Comparison of ENCODE assay signal across 8 mouse cellular contexts in genomic region chr12:85598611-85599477, GRCm38 (mm10). TPM values are rescaled to one million over a fixed set of nuclear protein-coding genes. Genes with fewer than 3 reads are reported as not detected.
DNase-seq lines count a peak whose midpoint lies in the region; ATAC-seq lines count a peak whose summit lies in the region.

Gene Jdp2, plus strand, starts transcription at chr12:85599027.

- ATAC-seq in hindbrain, embryonic 14.5 days (ENCODE audit: low FRiP score), result peak; percentile 87

- H3K27me3 ChIP-seq in hindbrain, embryonic 14.5 days (ENCODE audit: control insufficient read depth, insufficient read depth, low read length), result no peaks in the 10 kb centered on the region

- no peaks in the 10 kb centered on the region for H3K9me3 ChIP-seq in hindbrain, embryonic 14.5 days (ENCODE audit: control insufficient read depth, low read length)

- H3K4me3 ChIP-seq in hindbrain, embryonic 14.5 days (replicated peaks; ENCODE audit: low read length), result peak within 1 kb of the TSS; percentile 84

- H3K27ac ChIP-seq in hindbrain, embryonic 14.5 days, result peak within 1 kb of the TSS; percentile 92

- WGBS in hindbrain, embryonic 14.5 days, result under 1% methylated on average over 79 of the region's 90 CpGs

- H3K36me3 ChIP-seq in hindbrain, embryonic 14.5 days (replicated peaks; ENCODE audit: control insufficient read depth, insufficient read depth), result no peaks in the 10 kb centered on the region

- H3K4me2 ChIP-seq in hindbrain, embryonic 14.5 days (replicated peaks), result peak within 1 kb of the TSS; percentile 76

- H3K9ac ChIP-seq in hindbrain, embryonic 14.5 days, result peak within 1 kb of the TSS; percentile 95

- DNase-seq in NIH3T3 (ENCODE audit: low read depth), result peak; percentile 92
- DNase-seq in cerebellum, postnatal 25 days, result peak; percentile 87 to 89
- DNase-seq in frontal cortex, postnatal 36 days (ENCODE audit: low spot score in 2 of 2), result peak; percentile 81 to 82
- DNase-seq in hindbrain, embryonic 14.5 days (ENCODE audit: low spot score), result peak; percentile 79
- peak; percentile 82 to 89 for DNase-seq in left cerebral cortex, adult 18-20 months (ENCODE audit: low spot score in 2 of 2)
- peak; percentile 95 to 97 for DNase-seq in lung, postnatal 4 days
- peak; percentile 87 for DNase-seq in retina, postnatal 1 day
- DNase-seq in thymus, postnatal 4 days, result peak; percentile 68

- H3K4me1 ChIP-seq in hindbrain, embryonic 14.5 days (replicated peaks; ENCODE audit: control insufficient read depth, insufficient read depth, low read length), result peaks cover 35% of the 10 kb centered on the region

RNA-seq across cellular contexts. Expression of gene Jdp2, which starts in this region (rescaled TPM):
- polyA plus RNA-seq in hindbrain, embryonic 14.5 days (2014; fragmentation: Nextera tagmentation; extraction: Ambion mirVana), result 0.83 and 1.3 TPM in 2 replicates
- total RNA-seq in left cerebral cortex, adult 18-20 months (2021), result 10 to 100 TPM; 74.8 to 77.6 TPM

Comparison
In these comparisons a context has a peak if more than half of its experiments do, and no peak if none do; other contexts are left out.
1. Peak in every context shown above with its lines: DNase-seq, ATAC-seq, H3K4me3 ChIP-seq and H3K27ac ChIP-seq.